Mouse (Mus musculus): ENCODE data around the gene Cox6a2.
"Not testable (repeated sequence)": the region's sequence is repeated elsewhere in the genome, so short reads cannot be mapped to it uniquely, and the experiment has no call there.

Cox6a2 gene

DNA sequence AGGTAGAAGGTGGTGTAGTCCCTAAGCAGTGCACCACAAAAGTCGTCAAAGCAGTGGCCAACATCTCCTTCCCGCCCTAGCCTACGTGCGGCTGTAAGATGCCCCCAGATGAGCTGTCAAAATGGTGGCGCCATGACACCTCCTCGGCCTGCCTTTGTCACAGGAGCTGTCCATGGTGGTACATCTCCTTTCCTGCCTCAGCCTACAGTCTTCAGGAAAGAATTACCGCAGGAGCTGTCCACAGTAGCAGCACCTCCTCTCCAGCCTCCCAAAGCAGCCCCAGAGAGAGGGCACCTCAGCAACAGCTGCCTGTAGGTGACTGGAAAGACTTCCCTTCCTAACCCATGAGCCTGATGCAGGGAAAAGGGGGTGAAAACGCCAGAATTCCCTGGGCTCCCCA is 25.6 kb upstream of the Cox6a2 start:
- DNase-seq = no peak

DNA sequence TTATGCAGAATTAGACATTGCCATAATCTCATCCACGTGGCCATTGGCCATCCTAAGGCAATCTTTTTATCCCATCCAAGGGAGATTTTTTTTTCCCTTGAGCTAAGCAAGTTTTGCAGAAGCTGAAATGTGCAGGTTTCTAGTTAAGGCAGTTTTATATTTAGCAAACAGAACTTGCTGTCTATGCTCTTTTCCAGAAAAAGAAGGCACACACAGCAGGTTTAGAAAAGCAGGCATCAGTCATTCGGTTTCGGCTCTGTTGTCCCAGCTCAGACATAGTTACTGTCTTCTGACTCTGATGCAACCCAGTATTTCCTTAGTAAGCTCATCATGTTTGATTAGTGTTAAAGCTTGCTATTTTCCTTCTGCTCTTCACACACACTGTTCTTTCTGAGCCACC is 14.7 kb upstream of the Cox6a2 start:
- no peak for DNase-seq

DNA sequence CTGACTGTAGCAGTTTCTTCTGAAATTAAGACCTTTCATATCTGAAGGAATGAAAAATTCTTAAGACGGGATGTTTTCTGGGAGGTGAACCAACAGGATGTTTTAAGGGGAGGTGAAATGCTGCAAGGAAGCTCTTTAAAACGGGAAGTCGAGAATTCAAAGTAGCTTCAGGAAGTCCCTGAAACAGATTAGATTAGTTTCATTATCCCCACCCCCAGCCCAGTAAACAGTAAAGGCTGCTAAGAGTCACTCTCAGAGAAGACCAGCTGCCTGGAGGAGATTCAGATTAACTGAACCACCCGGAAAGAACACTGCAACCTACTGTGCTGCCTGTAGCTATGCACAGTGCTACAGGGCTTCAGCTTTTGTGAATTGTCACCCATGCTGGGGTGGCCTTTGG is 13.8 kb upstream of the Cox6a2 start:
- DNase-seq = no peak

DNA sequence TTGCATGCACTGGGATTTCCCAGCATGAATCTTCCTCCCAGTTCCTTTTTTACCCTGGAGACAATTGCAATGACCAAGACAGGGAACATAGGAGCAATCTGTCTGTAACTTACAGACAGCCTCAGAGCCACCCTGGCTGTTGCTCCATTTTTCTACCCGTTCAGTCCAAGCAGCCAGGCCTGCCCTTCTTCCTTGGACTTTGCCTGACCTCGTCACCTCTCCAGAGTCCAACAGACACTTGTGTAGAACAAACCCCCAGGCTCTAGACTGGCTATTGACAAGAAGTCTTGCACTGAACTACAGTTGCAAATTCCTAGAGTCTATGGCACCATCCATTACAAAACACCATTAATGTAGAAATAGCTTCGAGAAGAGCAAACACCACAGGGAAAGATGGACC is 3.6 kb upstream of the Cox6a2 start:
- peak; percentile 14 for DNase-seq

DNA sequence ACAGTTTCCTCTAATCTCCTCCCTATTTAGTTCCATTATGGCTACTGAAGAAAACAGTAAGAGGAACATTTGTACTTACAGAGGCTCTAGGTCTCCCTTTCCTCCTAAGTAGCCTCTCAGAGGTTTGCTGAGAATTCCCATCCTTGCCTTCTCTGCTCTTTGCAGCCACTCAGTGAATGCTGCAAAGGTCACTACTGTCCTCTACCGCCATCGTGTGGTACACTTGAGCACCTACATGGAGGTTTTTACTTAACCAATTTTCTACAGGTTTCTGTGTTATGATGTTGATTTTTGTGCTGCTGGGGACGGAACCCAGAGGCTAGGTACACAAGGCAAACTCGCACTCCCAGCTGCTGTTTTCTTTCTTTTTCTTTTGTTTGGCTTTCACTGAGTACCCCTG is 2.0 kb upstream of the Cox6a2 start:
- peak; percentile 76 for DNase-seq

DNA sequence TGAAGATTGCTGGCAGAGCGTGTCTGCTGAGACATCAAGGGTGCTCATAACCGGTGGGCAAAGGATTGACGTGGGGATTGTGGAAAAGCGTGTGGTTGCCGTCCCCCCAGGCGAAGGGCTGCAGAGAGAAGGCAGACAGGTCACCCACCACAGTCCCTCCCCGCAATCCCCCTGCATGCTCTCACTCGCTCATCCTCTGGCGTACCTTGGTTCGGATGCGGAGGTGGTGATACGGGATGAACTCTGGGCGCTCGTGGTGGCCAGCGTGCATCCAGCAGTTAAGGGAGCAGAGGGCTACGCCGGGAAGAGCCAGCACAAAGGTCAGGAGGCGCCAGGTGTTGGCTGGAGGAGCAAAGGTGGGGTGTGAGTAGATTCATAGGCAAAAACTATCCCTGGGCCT is 492 bp downstream of the Cox6a2 start:
- no peak for DNase-seq

DNA sequence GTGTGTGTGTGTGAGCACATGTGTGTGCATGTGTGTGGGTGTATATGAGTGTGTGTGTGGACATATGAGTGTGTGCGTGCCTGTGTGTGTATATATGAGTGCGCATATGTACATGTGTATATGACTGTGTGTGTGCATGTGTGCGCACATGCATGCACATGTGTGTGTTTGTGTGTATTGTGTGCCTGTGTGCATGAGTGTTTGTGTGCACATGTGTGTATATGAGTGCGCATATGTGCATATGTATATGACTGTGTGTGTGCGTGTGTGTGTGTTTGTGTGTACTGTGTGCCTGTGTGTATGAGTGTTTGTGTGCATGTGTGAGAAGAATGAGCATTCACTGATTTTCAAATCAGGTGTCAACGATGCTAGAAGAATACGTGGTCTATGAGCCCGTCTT is 2.0 kb downstream of the Cox6a2 start:
- no peak for DNase-seq

DNA sequence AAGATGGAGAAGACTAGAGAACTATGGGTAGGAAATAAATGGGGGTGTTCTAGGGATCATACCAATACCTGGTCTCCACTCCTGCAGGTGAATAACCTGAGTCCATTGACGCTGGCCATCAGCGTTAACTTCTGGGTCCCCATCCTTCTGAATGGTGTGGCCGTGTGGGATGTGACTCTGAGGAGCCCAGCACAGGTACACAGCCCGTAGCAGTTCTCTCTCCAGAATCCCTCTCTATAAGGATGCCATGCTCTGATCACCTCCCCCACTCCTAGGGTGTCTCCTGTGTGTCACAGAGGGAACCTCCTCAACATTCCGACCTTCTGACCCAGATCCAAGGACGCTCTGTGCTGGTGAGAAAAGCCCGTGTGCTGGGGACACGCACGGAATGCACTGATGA is 3.1 kb downstream of the Cox6a2 start:
- DNase-seq = no peak

DNA sequence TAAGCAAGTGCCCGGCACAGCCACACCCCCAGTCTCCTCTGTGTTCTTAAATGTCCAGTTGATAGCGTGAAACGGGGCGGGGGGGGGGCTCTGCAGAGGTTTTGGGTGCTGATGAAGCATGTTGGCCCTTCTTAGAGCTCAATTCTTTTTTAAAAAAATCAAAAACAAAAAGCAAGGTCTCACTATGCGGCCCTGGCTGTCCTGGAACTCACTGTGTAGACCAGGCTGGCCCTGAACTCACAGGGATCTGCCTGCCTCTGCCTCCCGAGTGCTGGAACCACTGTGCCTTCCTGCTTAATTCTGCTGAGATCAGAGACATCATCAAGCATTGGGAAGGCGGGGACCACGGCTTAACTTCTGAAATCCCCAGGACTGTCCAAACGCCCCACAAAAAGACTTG is 4.6 kb downstream of the Cox6a2 start:
- no peak for DNase-seq

DNA sequence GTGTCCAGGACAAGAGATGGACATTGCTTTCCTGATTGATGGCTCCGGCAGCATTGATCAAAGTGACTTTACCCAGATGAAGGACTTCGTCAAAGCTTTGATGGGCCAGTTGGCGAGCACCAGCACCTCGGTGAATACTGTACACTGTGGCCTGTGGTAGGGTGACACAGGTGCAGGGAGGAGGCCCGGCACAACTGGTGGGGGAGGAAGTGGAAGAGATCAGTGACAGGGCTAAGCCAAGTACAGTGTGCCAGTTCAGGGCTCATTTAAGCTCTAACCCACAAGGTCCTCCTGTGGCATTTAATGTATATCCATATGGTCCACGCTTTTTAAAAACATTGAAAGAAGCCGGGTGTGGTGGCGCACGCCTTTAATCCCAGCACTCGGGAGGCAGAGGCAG is 24.5 kb downstream of the Cox6a2 start:
- DNase-seq = no peak

DNA sequence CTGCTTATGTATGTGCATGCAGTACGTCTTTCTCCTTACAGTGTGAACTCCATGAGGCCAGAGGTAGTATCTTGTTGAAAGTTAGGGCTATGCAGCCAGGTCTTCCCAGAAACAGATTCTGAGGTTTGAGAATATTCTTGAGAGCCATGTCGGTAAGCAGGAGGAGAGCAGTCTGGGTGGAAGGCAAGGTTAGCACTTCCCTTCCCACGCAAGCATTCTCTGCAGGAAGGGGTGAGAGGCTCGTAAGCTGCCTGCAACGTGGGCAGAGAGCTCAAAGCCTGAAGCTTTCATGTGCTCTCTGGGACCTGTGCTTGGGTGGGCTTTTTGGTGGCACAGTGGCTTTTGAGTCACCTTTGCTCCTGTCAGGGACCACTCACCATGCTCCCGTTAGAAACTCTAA is 25.6 kb downstream of the Cox6a2 start:
- DNase-seq = no peak

DNA sequence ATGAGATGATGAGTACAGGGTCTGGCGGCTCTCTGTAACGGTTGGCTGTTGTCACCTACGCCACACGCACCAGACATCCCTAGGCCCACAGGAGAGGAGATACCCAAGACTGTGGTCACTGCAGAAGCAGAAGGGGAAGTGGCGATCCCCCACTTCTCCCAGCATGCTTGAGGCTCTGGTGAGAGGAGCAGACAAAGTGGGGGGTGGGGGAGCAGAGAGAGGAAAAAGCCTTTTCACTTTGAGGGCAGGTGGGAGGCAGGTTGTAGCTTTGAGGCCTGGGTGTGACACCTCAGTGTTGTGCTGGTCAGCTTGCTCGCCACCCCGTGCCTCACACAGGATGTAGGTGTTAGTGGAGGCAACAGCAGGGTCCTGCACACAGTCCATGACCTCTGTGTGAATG is 26.1 kb downstream of the Cox6a2 start:
- DNase-seq = no peak

DNA sequence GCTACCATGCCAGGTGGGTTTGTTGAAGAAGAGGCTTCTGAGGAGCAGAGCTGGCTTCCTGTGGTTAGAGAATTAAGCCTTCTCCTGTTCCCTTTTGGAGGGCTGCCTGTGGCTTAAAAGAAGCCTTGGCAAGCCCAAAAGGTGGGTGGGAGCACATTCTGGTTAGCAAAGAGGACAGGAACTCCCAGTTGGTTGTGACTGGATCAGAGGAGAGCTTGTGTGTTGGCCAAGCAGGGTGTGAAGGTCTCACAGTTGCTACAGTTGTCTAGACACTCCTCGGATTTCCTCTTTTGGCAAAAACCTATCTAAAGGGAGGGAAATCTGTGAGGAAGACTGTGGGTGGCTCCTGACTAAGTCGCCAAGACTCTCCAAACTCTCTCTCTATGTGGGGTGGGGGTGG is 27.8 kb downstream of the Cox6a2 start:
- DNase-seq = no peak

DNA sequence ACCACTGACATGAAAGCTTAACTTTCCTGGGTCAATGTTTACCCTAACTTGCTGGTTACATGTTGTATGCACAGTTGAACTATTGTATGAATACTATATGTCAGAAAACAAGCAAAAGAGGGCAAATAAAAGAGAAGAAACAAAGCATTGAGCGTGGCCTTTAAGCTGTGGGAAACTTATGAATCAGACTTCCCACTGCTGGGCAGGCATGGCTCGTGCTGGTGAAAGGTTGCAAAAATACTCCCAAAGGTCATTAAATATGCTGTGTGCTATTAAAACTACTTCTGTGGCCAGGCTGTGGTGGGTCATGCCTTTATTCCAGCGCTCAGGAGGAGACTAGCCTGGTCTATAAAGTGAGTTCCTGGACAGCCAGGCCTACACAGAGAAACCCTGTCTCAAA is 36.2 kb downstream of the Cox6a2 start:
- no peak for DNase-seq

DNA sequence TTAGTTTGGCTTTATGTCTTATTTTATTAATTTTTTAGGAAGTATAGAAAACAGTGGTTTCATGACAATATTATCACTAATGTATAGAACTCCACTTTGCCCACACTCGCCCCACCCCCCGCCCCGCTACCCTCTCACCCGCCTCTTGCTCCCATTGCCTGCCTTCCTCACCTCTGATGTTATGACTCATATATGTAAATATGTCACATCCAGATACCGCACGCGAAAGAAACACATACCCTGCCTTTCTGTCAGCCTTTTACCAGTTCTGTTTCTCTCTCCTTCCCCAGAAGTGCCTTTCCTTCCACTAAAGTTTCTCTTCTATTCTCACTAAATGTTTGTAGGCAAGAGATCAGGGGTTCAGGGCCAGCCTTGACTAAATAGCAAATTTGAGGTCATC is 39.8 kb downstream of the Cox6a2 start:
- no peak for DNase-seq

DNA sequence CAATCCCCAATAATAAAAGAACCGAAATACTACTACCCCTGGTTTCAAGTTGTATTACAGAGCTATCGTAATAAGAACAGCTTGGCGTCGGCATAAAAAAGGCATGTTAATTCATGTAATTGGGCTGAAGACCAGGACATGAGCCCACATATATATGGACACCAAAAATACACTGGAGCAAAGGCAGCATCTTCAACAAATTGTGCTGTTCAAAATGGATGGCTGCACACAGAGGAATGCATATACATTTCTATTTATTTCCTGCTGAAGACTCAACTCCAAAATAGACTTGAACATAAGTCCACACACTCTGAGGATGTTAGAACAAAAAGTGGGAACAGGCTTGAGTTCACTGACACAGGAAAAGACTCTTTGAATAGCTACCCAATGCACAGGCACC is 42.2 kb downstream of the Cox6a2 start:
- no peak for DNase-seq

DNA sequence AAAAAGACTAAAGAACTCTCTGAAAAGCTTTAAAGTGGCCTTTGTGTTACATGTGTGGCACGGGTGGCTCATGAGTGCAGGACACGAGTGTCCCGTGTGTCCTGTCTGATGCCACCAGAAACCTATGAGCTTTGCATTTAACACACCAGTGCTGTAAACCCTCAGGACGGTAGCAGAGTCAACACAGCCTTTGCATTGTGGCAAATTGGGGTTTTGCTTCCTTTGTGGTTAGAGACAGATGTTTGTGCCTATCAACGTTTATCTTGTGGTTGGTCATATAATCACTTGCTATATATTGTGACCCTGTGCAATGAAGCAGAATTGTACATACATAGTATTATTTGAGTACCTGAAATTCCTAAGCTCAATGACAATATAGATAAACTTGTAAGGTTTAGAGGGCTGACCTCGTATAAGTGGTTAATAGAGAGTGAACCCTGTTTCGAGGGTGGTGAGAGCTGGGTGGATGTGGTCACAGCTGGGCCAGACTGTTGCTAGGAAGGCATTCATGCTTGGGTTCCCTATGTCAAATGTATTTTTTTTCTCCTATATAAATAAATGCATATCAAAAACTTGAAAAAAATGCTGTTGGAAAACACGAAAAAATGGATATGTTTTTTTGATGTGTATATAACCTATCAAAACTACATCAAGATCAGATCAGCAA is 47.4 kb downstream of the Cox6a2 start:
- DNase-seq = not testable (repeated sequence)

All from kidney, postnatal 10 days (tissue).